Mouse (Mus musculus) spleen, embryonic (tissue): ENCODE measurements around the gene Wnt3a.
"Not testable (repeated sequence)": the region's sequence is repeated elsewhere in the genome, so short reads cannot be mapped to it uniquely, and the experiment has no call there.

Experiments
- CTCF ChIA-PET: fragments of 350-600 bp; sonication (Branson Sonifier 250); formaldehyde crosslinking; loops from one replicate; lab custom pipeline; 2022; lab: Charles Lee

Gene Wnt3a

GRCm38 (mm10) chr11:59307422-59308163, 17.0 kb upstream of the Wnt3a start:
- CTCF ChIA-PET = no interaction called here

DNA sequence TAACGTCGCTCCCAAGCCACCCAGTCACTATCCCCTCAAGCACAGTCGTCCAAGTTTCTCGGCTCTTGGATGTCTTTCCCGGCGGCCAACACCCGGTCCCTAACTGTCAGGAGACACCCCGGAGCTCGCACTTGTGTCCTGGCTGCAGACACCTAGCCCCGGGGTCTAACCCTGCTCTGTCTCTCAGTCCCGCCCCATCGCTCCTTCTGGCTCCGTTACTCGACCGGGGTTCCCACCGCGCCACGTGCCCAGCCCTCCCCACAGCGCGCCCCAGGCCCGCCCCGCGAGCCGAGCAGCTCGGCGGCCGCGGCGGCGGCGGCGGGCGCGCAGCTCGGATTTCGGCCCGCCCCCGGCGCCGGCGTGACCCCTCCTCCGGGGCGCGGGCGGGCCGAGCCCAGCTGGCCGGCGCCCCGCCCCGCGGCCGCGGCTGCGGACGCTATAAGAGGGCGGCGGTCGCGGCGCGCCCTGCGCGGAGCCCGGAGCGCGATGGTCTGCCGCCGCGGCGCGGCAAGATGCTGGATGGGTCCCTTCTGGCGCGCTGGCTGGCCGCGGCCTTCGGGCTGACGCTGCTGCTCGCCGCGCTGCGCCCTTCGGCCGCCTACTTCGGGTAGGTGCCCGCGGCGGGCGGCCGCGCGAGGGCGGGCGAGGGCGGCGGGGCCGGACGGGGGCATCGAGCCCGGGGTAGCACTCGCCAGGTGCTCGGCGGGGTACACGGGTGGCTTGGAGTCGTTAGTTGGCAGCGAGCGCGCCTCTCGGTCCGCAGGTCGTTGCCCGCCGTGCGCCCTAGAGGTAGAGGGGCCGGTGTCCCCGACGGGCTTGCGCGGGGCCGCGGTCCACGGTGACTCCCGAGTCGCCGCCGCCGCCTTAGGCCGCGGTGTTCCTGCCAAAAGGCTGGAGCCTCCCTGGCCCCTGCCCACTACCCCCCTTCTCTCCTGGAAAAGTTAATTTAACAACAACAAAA, 16.2 kb upstream of the Wnt3a start, which contains the start of gene Wnt9a:
TSS of gene Wnt9a (plus strand) at position 468 of the 961 bp plus-strand sequence.
- CTCF ChIA-PET = no interaction called here

DNA sequence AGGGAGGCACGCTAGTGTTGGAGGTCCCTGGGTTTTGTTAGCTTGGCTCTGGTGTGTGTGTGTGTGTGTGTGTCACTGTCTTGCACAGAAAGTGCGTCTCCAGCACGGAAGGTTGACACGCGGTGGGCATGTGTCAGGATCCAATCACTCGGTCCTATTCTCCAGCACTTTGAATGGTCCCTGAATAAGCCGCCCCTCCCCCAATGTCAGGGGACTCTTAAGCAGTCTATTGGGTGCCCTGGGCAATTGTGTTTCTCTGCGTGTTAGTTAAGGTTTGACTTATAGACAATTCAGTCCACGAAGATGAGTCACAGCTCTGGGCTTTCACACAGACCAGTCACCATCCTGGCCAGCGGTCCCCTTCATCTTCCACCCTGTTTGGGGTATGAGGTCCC, 15.3 kb upstream of the Wnt3a start:
- CTCF ChIA-PET = no interaction called here

DNA sequence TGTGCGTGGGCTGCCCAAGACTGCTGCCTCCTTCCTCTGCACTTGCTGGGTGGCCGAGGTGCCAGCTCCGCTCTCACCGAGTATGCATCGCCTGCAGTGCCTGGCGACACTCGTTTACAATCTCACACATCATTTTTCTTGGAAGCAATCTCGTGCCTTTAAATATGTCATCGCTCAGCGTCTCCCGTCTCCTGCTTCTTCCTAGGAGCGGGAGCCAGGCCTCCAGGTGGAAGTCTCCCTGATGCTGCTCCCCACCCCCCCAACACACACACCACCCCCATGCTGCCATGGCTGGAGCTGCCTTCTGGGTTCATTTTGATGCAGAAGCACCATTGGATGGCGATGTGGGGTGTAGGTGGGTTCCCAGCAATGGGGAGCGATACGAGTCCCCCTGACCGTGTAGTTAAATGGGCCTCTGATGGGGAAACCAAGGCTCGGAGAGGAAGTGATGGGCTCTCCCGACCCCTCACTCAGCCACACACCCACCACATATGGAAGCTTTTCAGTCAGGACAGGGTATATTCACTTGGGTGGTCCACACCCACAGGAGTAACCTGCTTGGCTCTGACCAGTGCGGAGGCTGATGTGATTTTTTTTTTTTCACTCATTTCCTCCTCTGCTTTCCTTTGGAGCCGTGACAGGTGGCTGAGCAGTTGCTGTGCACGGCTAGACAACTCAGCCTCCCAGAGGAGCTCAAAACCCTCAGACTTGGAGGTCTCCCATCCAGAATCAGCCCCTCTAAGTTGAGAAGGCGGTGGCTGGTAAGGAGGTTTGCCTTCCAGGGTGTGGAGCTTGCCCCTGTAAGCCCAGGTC, 14.7 kb upstream of the Wnt3a start:
- CTCF ChIA-PET = no interaction called here

DNA sequence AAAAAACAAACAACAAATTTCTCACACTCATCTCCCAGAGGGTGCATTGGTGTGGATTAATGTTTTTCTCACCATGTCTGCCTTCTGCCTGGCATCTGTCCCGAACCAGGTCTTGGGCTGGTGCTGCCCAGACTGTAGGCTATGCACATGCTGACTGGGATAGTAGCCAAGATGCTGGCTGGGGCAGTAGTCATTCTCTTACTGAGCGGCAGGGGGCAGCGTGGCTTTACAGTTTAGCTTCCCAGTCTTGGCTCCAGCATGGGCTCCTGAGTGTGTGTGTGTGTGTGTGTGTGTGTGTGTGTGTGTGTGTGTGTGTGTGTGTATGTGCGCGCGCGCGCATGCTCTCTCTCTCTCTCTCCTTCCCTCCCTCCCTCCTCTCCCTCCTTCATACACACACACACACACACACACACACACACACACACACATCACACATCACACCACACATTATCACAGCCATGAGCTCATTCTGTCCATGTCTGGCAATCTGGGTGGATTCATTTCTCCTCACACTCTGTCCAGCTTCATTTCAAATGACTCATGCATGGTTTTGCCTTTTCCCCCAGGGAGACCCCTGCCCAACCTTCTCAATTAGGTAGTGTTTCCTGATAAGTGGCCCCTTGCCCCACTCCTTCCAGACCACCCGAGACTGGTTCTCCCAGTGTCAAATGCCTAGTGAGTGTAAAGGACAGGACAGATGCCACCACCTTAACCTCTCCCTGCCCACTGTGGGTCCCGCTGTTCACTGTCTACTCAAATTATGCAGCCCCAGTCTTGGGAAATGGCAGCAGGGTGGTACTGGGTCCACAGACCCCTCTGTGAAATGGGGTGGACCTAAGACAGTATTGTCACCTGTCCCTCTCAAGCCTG, 12.4 kb upstream of the Wnt3a start:
- CTCF ChIA-PET = interaction anchor here (1.0 kb wide), 1 partner anchor 180 kb away, joined by 6 read pairs; no protein-coding TSS in a partner anchor

- CTCF ChIA-PET = not testable (repeated sequence)
These were observed 10.5 kb upstream of the Wnt3a start for GRCm38 (mm10) chr11:59301053-59301452.

DNA sequence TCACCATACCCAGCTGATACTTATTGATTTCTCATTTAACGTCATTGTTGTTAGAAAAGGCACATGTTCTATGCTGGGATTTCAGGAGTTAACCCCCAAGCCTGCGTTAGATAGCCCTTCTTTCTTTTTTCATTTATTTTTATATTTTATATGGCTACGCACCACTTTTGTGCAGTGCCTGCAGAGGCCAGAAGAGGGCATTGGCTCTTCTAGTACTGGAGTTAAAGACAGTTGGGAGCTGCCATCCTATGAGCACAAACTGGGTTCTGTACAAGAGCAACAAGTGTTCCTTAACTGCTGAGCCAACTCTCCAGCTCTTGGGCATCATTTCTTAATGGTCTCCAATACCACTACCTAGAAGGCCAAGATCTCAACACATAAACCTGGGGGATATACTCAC, 9.6 kb upstream of the Wnt3a start:
- CTCF ChIA-PET = interaction anchor here (0.9 kb wide), 1 partner anchor 183 kb away, joined by 3 read pairs; no protein-coding TSS in a partner anchor

DNA sequence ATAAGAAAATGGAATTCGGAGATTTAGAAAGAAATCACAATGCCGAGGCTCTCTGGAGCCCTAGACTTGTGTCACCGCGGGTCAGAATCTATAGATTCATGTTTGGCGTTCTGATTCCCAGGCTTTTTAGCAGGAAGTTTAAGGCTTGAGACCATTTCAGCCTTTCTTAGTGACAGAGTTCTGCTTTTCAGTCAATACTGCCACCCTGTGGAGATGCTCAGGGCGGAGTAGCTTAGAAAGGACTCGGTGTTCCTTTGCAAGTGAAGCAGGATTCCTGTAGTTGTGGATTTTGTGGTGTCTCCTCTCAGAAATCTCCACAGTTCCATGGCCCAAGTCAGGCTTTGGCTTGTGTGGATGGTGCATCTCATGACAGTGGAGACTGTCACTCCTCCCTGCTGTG, 7.4 kb upstream of the Wnt3a start:
- CTCF ChIA-PET = no interaction called here

GRCm38 (mm10) chr11:59293616-59294015, 3.1 kb upstream of the Wnt3a start:
- CTCF ChIA-PET = no interaction called here

DNA sequence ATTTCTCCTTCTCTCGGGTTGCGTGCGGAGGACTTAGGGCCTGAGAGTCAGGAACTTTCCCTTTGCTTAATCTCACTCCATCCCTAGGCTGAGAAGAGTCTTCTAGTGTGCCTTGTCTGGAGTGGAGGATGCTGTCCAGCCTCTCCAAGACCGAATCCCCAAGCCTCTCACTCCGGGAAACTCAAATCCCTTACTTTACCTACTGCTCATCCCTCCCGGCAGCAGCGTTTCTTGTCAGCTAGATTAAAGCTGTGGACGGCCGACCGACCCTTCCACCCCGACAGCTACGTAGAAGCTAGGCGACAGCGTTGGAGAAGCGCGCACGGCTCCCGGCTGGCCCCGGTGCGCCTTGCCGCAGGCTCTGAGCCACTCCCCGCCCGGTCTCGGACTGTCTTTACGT, 846 bp downstream of the Wnt3a start:
- CTCF ChIA-PET = no interaction called here

DNA sequence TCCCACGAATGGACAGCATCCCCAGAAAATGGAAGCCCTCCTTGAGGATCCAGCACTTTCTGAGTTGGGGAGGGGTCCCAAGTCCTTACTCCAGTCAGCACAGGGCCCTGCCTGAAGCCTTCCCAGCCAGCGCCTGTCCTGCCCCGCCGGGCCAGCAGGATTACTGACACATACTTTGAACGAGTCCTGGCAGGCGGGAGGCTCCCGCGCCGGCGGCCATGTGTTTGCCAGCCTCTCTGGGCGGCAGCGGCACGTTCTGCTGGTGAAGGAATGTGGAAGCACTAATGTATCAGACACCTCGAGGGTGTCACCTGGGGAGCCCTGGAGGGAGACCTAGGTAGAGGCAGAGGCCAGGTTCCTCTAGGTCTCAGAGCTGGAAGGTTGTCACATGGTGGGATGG, 6.4 kb downstream of the Wnt3a start:
- CTCF ChIA-PET = no interaction called here

DNA sequence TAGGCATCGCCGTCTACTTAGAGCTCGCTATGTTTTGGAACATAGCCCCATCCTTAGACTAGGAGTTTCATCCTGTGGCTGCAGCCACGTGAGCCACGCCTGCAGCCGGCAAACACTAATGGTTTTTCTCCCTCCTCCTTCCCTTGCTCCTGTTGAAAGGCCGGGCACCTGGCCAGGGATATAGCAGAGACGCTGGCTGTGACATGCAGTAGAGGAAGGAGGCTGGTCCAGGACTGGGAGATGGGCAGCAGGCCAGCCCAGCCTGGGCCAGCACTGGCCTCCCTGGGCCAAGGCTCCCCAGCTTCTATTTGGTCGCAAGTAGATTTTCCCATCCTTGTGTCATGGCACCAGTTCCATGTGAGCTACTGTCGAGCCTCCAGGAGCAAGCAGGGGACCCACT, 7.6 kb downstream of the Wnt3a start:
- CTCF ChIA-PET = no interaction called here

DNA sequence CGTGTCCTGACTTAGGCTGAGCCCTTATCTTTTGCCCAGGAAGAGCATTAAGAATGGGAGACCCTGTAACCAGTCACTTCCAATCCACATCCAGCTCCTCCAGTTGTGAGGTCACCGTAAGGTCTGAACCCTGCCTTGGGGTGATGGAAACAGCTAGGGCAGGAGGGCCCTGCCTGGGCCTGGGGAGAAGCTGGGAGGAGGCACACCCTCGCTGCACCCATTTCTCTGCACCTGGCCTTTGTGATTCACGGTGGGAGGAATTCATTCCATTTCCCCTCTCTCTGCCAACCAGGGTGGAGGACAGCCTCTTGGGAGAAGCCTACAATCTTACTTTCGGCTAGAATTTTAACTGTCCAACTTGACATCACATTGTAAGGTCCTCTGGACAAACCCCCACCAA, 8.4 kb downstream of the Wnt3a start:
- CTCF ChIA-PET = no interaction called here

DNA sequence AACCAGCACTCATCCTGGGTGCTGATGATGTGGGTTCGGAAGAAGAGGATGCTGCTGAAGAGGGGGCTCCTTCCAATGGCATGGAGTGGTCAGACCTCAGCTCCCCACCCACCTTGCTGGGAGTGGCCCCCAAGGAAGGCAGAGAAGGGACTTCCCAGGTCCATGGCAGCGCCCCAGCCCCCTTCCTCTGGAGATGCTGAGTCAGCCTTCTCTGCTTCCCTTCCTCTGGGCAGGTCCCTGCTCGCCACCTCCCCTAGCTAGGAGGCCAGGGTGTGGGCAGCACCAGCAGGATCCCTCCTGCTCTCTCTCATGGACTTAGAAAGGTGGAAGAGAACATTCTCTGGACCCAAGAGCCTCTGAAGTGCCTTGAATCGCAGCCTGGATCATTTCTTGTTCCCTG, 12.5 kb downstream of the Wnt3a start:
- CTCF ChIA-PET = no interaction called here

GRCm38 (mm10) chr11:59276877-59277276, 13.7 kb downstream of the Wnt3a start:
- CTCF ChIA-PET = no interaction called here

DNA sequence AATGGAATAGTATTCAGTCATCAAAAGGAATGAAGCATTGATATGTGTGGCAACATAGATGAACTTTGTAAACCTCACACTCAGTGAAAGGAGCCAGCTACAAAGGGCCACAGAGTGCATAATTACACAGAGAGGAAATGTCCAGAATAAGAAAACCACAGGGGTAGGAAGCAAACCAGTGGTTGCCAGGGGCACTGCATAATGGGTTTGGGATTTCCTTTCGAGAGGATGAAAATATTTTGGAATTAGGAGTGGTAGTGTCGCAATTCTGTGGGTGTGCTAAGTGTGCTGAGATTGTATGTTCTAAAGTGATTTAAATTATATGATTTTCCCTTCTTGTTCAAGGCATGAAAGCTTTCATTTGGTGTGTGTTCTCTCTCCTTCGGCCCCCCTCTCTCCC, 16.4 kb downstream of the Wnt3a start:
- CTCF ChIA-PET = no interaction called here

GRCm38 (mm10) chr11:59266727-59267126, 23.8 kb downstream of the Wnt3a start:
- CTCF ChIA-PET = no interaction called here

GRCm38 (mm10) chr11:59265154-59265813, 25.3 kb downstream of the Wnt3a start:
- CTCF ChIA-PET = no interaction called here

GRCm38 (mm10) chr11:59264593-59264992, 26.0 kb downstream of the Wnt3a start:
- CTCF ChIA-PET = no interaction called here

DNA sequence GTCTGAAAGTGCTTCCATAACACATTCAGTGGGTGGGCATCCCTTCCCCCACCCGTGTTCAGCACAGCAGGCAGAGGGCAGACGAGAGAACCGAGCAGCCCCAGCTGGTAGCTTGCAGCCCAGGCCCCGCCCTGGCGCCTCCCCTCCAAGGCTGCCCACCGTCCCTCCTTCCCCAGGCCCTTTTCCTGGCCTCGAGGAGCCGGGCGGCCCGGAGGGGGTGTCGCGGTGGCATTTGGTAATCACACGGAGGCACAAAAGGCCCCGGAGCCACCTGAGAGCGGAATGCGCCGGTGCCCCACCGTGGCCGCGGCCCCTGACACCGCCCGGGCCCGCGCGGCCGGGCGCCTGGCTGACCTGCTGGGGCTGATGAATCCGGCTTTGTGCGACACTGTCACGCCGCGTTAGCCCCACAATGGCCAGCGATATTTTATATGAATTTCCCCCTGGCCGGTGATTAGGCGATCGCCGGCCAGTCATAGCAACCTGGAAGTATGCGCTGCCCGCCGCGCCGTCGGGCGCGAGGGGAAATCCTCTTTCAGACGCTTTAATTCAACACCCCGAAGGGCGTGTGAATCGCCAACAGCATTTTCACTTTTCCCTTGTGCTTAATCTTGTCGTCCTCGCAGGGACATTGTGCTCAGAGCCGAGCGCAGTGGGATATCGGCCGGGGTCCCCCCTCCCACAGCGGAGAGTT, 26.5 kb downstream of the Wnt3a start:
- CTCF ChIA-PET = no interaction called here
